Mouse (Mus musculus): ENCODE data around the gene Atraid. TPM values are rescaled to one million over a fixed set of nuclear protein-coding genes. Genes with fewer than 3 reads are reported as not detected.

Gene Atraid
- polyA plus RNA-seq, 1 experiment from 2014 or later: 83.9 TPM

- peak overlapping the region; percentile 5; the same call in 1 of the 2 replicates for H3K4me3 ChIP-seq (ENCODE audit: low read depth, low read length)
- peaks cover 74% of the 10 kb centered on the region for H3K27me3 ChIP-seq (ENCODE audit: control insufficient read depth, insufficient read depth, low read length)
- under 1% methylated on average over 59 of the region's 59 CpGs for whole genome bisulfite sequencing
- no peaks in the 10 kb centered on the region for H3K36me3 ChIP-seq (ENCODE audit: control insufficient read depth, insufficient read depth, low read length)
- H3K9ac ChIP-seq (ENCODE audit: low read length): no peak overlapping the region
- peak; percentile 49 for DNase-seq (ENCODE audit: low spot score)
- no peak for ATAC-seq (ENCODE audit: insufficient number of reproducible peaks, low FRiP score, low TSS enrichment, low read depth)
- H3K4me1 ChIP-seq (ENCODE audit: control insufficient read depth, insufficient read depth, low read length): peaks cover 10% of the 10 kb centered on the region
- no peak overlapping the region for H3K27ac ChIP-seq (replicated peaks; ENCODE audit: low read depth, low read length)
- H3K4me2 ChIP-seq (ENCODE audit: low read depth, severe bottlenecking): peak overlapping the region; percentile 33
- no peaks in the 10 kb centered on the region for H3K9me3 ChIP-seq (ENCODE audit: control insufficient read depth, low read length)
Observed at GRCm38 (mm10) chr5:31094799-31095691, 46.9 kb downstream of the Atraid start.

GRCm38 (mm10) chr5:31095711-31096480 is 47.8 kb downstream of the Atraid start:
- Histone ChIP-seq H3K4me2 (ENCODE audit: low read depth, severe bottlenecking) (no peak overlapping the region), H3K9ac (ENCODE audit: low read length) (no peak overlapping the region), H3K27ac (replicated peaks; ENCODE audit: low read depth, low read length) (no peak overlapping the region), H3K9me3 (ENCODE audit: control insufficient read depth, low read length) (no peaks in the 10 kb centered on the region), H3K36me3 (ENCODE audit: control insufficient read depth, insufficient read depth, low read length) (no peaks in the 10 kb centered on the region), H3K27me3 (ENCODE audit: control insufficient read depth, insufficient read depth, low read length) (peaks cover 65% of the 10 kb centered on the region), H3K4me1 (ENCODE audit: control insufficient read depth, insufficient read depth, low read length) (peaks cover 10% of the 10 kb centered on the region), H3K4me3 (ENCODE audit: low read depth, low read length) (no peak overlapping the region)
- WGBS: 27% methylated on average over 11 of the region's 11 CpGs
- DNase-seq (ENCODE audit: low spot score): no peak
- no peak for ATAC-seq (ENCODE audit: insufficient number of reproducible peaks, low FRiP score, low TSS enrichment, low read depth)

Other genes with a start within 250 kb of the Atraid start
- gene Mapre3, start 233.7 kb upstream of the Atraid start, polyA plus RNA-seq (2014; fragmentation: Nextera tagmentation; extraction: Ambion mirVana): 16.8 and 18.0 TPM in 2 replicates
- gene Tmem214, start 180.3 kb upstream of the Atraid start, polyA plus RNA-seq (2014; fragmentation: Nextera tagmentation; extraction: Ambion mirVana): 49.3 and 50.9 TPM in 2 replicates
- 33.0 and 35.7 TPM in 2 replicates for gene Agbl5, start 159.6 kb upstream of the Atraid start, polyA plus RNA-seq (2014; fragmentation: Nextera tagmentation; extraction: Ambion mirVana)
- gene Ost4, start 140.5 kb upstream of the Atraid start, polyA plus RNA-seq (2014; fragmentation: Nextera tagmentation; extraction: Ambion mirVana): 384 and 395 TPM in 2 replicates
- gene Emilin1, start 134.9 kb upstream of the Atraid start, polyA plus RNA-seq (2014; fragmentation: Nextera tagmentation; extraction: Ambion mirVana): 117 and 122 TPM in 2 replicates
- 5.4 and 7.9 TPM in 2 replicates for gene Khk, start 126.9 kb upstream of the Atraid start, polyA plus RNA-seq (2014; fragmentation: Nextera tagmentation; extraction: Ambion mirVana)
- gene Cgref1, start 102.7 kb upstream of the Atraid start, polyA plus RNA-seq (2014; fragmentation: Nextera tagmentation; extraction: Ambion mirVana): 2.2 and 2.7 TPM in 2 replicates
- gene Preb, start 88.0 kb upstream of the Atraid start, polyA plus RNA-seq (2014; fragmentation: Nextera tagmentation; extraction: Ambion mirVana): 96.5 and 101 TPM in 2 replicates
- gene Tcf23, start 79.7 kb upstream of the Atraid start, polyA plus RNA-seq (2014; fragmentation: Nextera tagmentation; extraction: Ambion mirVana): not detected in 2 replicates
- 8.0 and 8.6 TPM in 2 replicates for gene Slc5a6, start 612 bp downstream of the Atraid start, polyA plus RNA-seq (2014; fragmentation: Nextera tagmentation; extraction: Ambion mirVana)
- gene Cad, start 6.5 kb downstream of the Atraid start, polyA plus RNA-seq (2014; fragmentation: Nextera tagmentation; extraction: Ambion mirVana): 33.7 and 36.1 TPM in 2 replicates
- gene Dnajc5g, start 58.0 kb downstream of the Atraid start, polyA plus RNA-seq (2014; fragmentation: Nextera tagmentation; extraction: Ambion mirVana): not detected in 2 replicates
- 0.20 TPM in 1 of 2 replicates, not detected in the other for gene Slc30a3, start 59.9 kb downstream of the Atraid start, polyA plus RNA-seq (2014; fragmentation: Nextera tagmentation; extraction: Ambion mirVana)
- gene Trim54, start 68.4 kb downstream of the Atraid start, polyA plus RNA-seq (2014; fragmentation: Nextera tagmentation; extraction: Ambion mirVana): 0.30 and 0.65 TPM in 2 replicates
- not detected in 2 replicates for gene Ucn, start 90.5 kb downstream of the Atraid start, polyA plus RNA-seq (2014; fragmentation: Nextera tagmentation; extraction: Ambion mirVana)
- gene Mpv17, start 105.9 kb downstream of the Atraid start, polyA plus RNA-seq (2014; fragmentation: Nextera tagmentation; extraction: Ambion mirVana): 55.6 and 56.6 TPM in 2 replicates
- 1.1 and 1.8 TPM in 2 replicates for gene Gm29609, start 131.6 kb downstream of the Atraid start, polyA plus RNA-seq (2014; fragmentation: Nextera tagmentation; extraction: Ambion mirVana)
- 89.2 and 104 TPM in 2 replicates for gene Gtf3c2, start 131.8 kb downstream of the Atraid start, polyA plus RNA-seq (2014; fragmentation: Nextera tagmentation; extraction: Ambion mirVana)
- gene Snx17, start 144.9 kb downstream of the Atraid start, polyA plus RNA-seq (2014; fragmentation: Nextera tagmentation; extraction: Ambion mirVana): 138 and 144 TPM in 2 replicates
- gene Eif2b4, start 145.1 kb downstream of the Atraid start, polyA plus RNA-seq (2014; fragmentation: Nextera tagmentation; extraction: Ambion mirVana): 71.9 and 73.0 TPM in 2 replicates
- 5.5 and 6.2 TPM in 2 replicates for gene Zfp513, start 154.0 kb downstream of the Atraid start, polyA plus RNA-seq (2014; fragmentation: Nextera tagmentation; extraction: Ambion mirVana)
- 154 and 159 TPM in 2 replicates for gene Ppm1g, start 172.4 kb downstream of the Atraid start, polyA plus RNA-seq (2014; fragmentation: Nextera tagmentation; extraction: Ambion mirVana)
- 119 and 124 TPM in 2 replicates for gene Nrbp1, start 192.6 kb downstream of the Atraid start, polyA plus RNA-seq (2014; fragmentation: Nextera tagmentation; extraction: Ambion mirVana)
- 0.38 and 0.49 TPM in 2 replicates for gene Gm9970, start 192.9 kb downstream of the Atraid start, polyA plus RNA-seq (2014; fragmentation: Nextera tagmentation; extraction: Ambion mirVana)
- gene Krtcap3, start 203.4 kb downstream of the Atraid start, polyA plus RNA-seq (2014; fragmentation: Nextera tagmentation; extraction: Ambion mirVana): 23.3 and 24.9 TPM in 2 replicates
- gene Ift172, start 242.8 kb downstream of the Atraid start, polyA plus RNA-seq (2014; fragmentation: Nextera tagmentation; extraction: Ambion mirVana): 45.7 and 51.3 TPM in 2 replicates
- gene Fndc4, start 247.8 kb downstream of the Atraid start, polyA plus RNA-seq (2014; fragmentation: Nextera tagmentation; extraction: Ambion mirVana): 64.3 and 79.4 TPM in 2 replicates
- 0.16 TPM in 1 of 2 replicates, not detected in the other for gene Gckr, start 249.1 kb downstream of the Atraid start, polyA plus RNA-seq (2014; fragmentation: Nextera tagmentation; extraction: Ambion mirVana)

Measured in limb, embryonic 11.5 days (tissue).